Mouse (Mus musculus): ENCODE results near the gene Zzef1.
"Not testable (repeated sequence)": the region's sequence is repeated elsewhere in the genome, so short reads cannot be mapped to it uniquely, and the experiment has no call there.

The Zzef1 gene

GRCm38 (mm10) chr11:72795455-72796295, at the start of gene Zzef1, which contains the start of gene Cyb5d2:
Gene Zzef1 (plus strand): TSS chr11:72796226.
Gene Cyb5d2 (minus strand): TSS chr11:72796142.
- peak; percentile 93 for DNase-seq

- no peak for DNase-seq
Measured at GRCm38 (mm10) chr11:72751956-72752355, 44.1 kb upstream of the Zzef1 start.

- no peak for DNase-seq
Measured at GRCm38 (mm10) chr11:72758316-72758715, 37.7 kb upstream of the Zzef1 start.

- DNase-seq, result no peak
Measured at GRCm38 (mm10) chr11:72759581-72759980, 36.4 kb upstream of the Zzef1 start.

GRCm38 (mm10) chr11:72760781-72761180, 35.2 kb upstream of the Zzef1 start:
- DNase-seq, result no peak

GRCm38 (mm10) chr11:72764270-72764669, 31.8 kb upstream of the Zzef1 start:
- no peak for DNase-seq

- DNase-seq, result no peak
Measured at GRCm38 (mm10) chr11:72767716-72768115, 28.3 kb upstream of the Zzef1 start.

- DNase-seq, result no peak
Measured at GRCm38 (mm10) chr11:72769061-72769460, 27.0 kb upstream of the Zzef1 start.

- no peak for DNase-seq
Measured at GRCm38 (mm10) chr11:72770324-72770723, 25.7 kb upstream of the Zzef1 start.

GRCm38 (mm10) chr11:72770816-72771215, 25.2 kb upstream of the Zzef1 start:
- no peak for DNase-seq

GRCm38 (mm10) chr11:72771461-72771860, 24.6 kb upstream of the Zzef1 start:
- no peak for DNase-seq

- DNase-seq, result not testable (repeated sequence)
Measured at GRCm38 (mm10) chr11:72772611-72773010, 23.4 kb upstream of the Zzef1 start.

GRCm38 (mm10) chr11:72778957-72779356, 17.1 kb upstream of the Zzef1 start:
- no peak for DNase-seq

- DNase-seq, result no peak
Measured at GRCm38 (mm10) chr11:72782103-72782502, 13.9 kb upstream of the Zzef1 start.

- no peak for DNase-seq
Measured at GRCm38 (mm10) chr11:72782503-72782902, 13.5 kb upstream of the Zzef1 start.

- DNase-seq, result no peak
Measured at GRCm38 (mm10) chr11:72792033-72792432, 4.0 kb upstream of the Zzef1 start.

GRCm38 (mm10) chr11:72795149-72795454, 924 bp upstream of the Zzef1 start:
- no peak for DNase-seq

- no peak for DNase-seq
Measured at GRCm38 (mm10) chr11:72796296-72796687, 266 bp downstream of the Zzef1 start.

- DNase-seq, result no peak
Measured at GRCm38 (mm10) chr11:72796773-72797338, 830 bp downstream of the Zzef1 start.

GRCm38 (mm10) chr11:72798112-72798511, 2.1 kb downstream of the Zzef1 start:
- no peak for DNase-seq

GRCm38 (mm10) chr11:72801182-72801581, 5.2 kb downstream of the Zzef1 start:
- DNase-seq, result no peak

GRCm38 (mm10) chr11:72803038-72803437, 7.0 kb downstream of the Zzef1 start:
- no peak for DNase-seq

- DNase-seq, result no peak
Measured at GRCm38 (mm10) chr11:72804586-72804985, 8.6 kb downstream of the Zzef1 start.

GRCm38 (mm10) chr11:72805232-72805631, 9.2 kb downstream of the Zzef1 start:
- DNase-seq, result no peak

- DNase-seq, result no peak
Measured at GRCm38 (mm10) chr11:72806556-72806955, 10.5 kb downstream of the Zzef1 start.

Measured in thymus, postnatal 25 days (tissue).